Mouse (Mus musculus): ENCODE measurements around the gene Fance. TPM values are rescaled to one million over a fixed set of nuclear protein-coding genes. Genes with fewer than 3 reads are reported as not detected.
A peak's percentile ranks its signal among the peaks of the same experiment; 100 is the strongest.

The Fance gene
- polyA plus RNA-seq (2012; fragmentation: generic; extraction: Trizol) = 28.5 TPM

GRCm38 (mm10) chr17:28313212-28313879, at the start of gene Fance:
Gene Fance, plus strand, starts transcription at chr17:28313519.
- peak within 1 kb of the TSS; percentile 62 for H3ac ChIP-seq (ENCODE audit: control insufficient read depth, insufficient read length)
- peak within 1 kb of the TSS; percentile 78 for H3K4me2 ChIP-seq (ENCODE audit: low read depth)
- TF ChIP-seq POLR2A (IDR thresholded peaks at IDR 0.05; ENCODE audit: insufficient read length, low read depth) = peak; percentile 93
- no peak for TF ChIP-seq TCF12 (IDR thresholded peaks at IDR 0.05; ENCODE audit: insufficient read depth, poor library complexity, severe bottlenecking)
- TF ChIP-seq MYOG (IDR thresholded peaks at IDR 0.05; ENCODE audit: control insufficient read depth in 1 of 3, insufficient read depth in 1 of 3, insufficient read length in 2 of 3, low read depth in 2 of 3) = no peak
- TF ChIP-seq POLR2AphosphoS2 (IDR thresholded peaks at IDR 0.05; ENCODE audit: insufficient read length, low read depth) = peak; percentile 90
- no peak for TF ChIP-seq E2F4 (IDR thresholded peaks at IDR 0.05; ENCODE audit: insufficient read depth)
- no peak for TF ChIP-seq CEBPB (IDR thresholded peaks at IDR 0.05; ENCODE audit: insufficient read depth, poor library complexity, severe bottlenecking)
- H3K79me2 ChIP-seq (ENCODE audit: control insufficient read depth, insufficient read depth) = peaks cover 15% of the 10 kb centered on the region
- H3K4me3 ChIP-seq = peak within 1 kb of the TSS; percentile 38
- H3K27me3 ChIP-seq (ENCODE audit: control insufficient read depth, insufficient read depth, insufficient read length) = no peaks in the 10 kb centered on the region
- no peaks in the 10 kb centered on the region for H3K36me3 ChIP-seq (ENCODE audit: control insufficient read depth, insufficient read depth)

- Histone ChIP-seq H3K4me3 (no peak overlapping the region), H3ac (ENCODE audit: control insufficient read depth, insufficient read length) (no peak overlapping the region), H3K36me3 (ENCODE audit: control insufficient read depth, insufficient read depth) (no peaks in the 10 kb centered on the region), H3K27me3 (ENCODE audit: control insufficient read depth, insufficient read depth, insufficient read length) (no peaks in the 10 kb centered on the region), H3K79me2 (ENCODE audit: control insufficient read depth, insufficient read depth) (peaks cover 33% of the 10 kb centered on the region), H3K4me2 (ENCODE audit: low read depth) (no peak overlapping the region)
- TF ChIP-seq MYOG (IDR thresholded peaks at IDR 0.05; ENCODE audit: control insufficient read depth in 1 of 3, insufficient read depth in 1 of 3, insufficient read length in 2 of 3, low read depth in 2 of 3) (no peak), USF1 (IDR thresholded peaks at IDR 0.05; ENCODE audit: low read depth) (no peak), MAX (IDR thresholded peaks at IDR 0.05; ENCODE audit: low read depth) (no peak), REST (IDR thresholded peaks at IDR 0.05; ENCODE audit: insufficient read depth, insufficient read length) (no peak), CEBPB (IDR thresholded peaks at IDR 0.05; ENCODE audit: insufficient read depth, poor library complexity, severe bottlenecking) (no peak), POLR2A (IDR thresholded peaks at IDR 0.05; ENCODE audit: insufficient read length, low read depth) (no peak), TCF3 (IDR thresholded peaks at IDR 0.05; ENCODE audit: insufficient read length, low read depth) (no peak), E2F4 (IDR thresholded peaks at IDR 0.05; ENCODE audit: insufficient read depth) (no peak), TCF12 (IDR thresholded peaks at IDR 0.05; ENCODE audit: insufficient read depth, poor library complexity, severe bottlenecking) (no peak), POLR2AphosphoS2 (IDR thresholded peaks at IDR 0.05; ENCODE audit: insufficient read length, low read depth) (no peak), SRF (IDR thresholded peaks at IDR 0.05; ENCODE audit: control insufficient read depth, insufficient read length, low read depth) (no peak), MYOD1 (IDR thresholded peaks at IDR 0.05; ENCODE audit: control insufficient read depth in 1 of 3, insufficient read length in 2 of 3, low read depth in 2 of 3) (no peak)
These were observed 46.1 kb upstream of the Fance start for GRCm38 (mm10) chr17:28267251-28267650.

- Histone ChIP-seq H3K27me3 (ENCODE audit: control insufficient read depth, insufficient read depth, insufficient read length) (no peaks in the 10 kb centered on the region), H3K4me2 (ENCODE audit: low read depth) (peak overlapping the region; percentile 1), H3ac (ENCODE audit: control insufficient read depth, insufficient read length) (no peak overlapping the region), H3K4me3 (no peak overlapping the region), H3K79me2 (ENCODE audit: control insufficient read depth, insufficient read depth) (peaks cover 24% of the 10 kb centered on the region), H3K36me3 (ENCODE audit: control insufficient read depth, insufficient read depth) (no peaks in the 10 kb centered on the region)
- TF ChIP-seq POLR2AphosphoS2 (IDR thresholded peaks at IDR 0.05; ENCODE audit: insufficient read length, low read depth) (no peak), MYOD1 (IDR thresholded peaks at IDR 0.05; ENCODE audit: control insufficient read depth in 1 of 3, insufficient read length in 2 of 3, low read depth in 2 of 3) (peak in 1 of 3 experiments; percentile 32)
These were observed 43.2 kb upstream of the Fance start for GRCm38 (mm10) chr17:28270165-28270564.

- no peaks in the 10 kb centered on the region for H3K27me3 ChIP-seq (ENCODE audit: control insufficient read depth, insufficient read depth, insufficient read length)
- TF ChIP-seq E2F4 (IDR thresholded peaks at IDR 0.05; ENCODE audit: insufficient read depth) (no peak), TCF3 (IDR thresholded peaks at IDR 0.05; ENCODE audit: insufficient read length, low read depth) (no peak), TCF12 (IDR thresholded peaks at IDR 0.05; ENCODE audit: insufficient read depth, poor library complexity, severe bottlenecking) (no peak), POLR2AphosphoS2 (IDR thresholded peaks at IDR 0.05; ENCODE audit: insufficient read length, low read depth) (no peak), USF1 (IDR thresholded peaks at IDR 0.05; ENCODE audit: low read depth) (no peak), MAX (IDR thresholded peaks at IDR 0.05; ENCODE audit: low read depth) (no peak), CEBPB (IDR thresholded peaks at IDR 0.05; ENCODE audit: insufficient read depth, poor library complexity, severe bottlenecking) (no peak), MYOG (IDR thresholded peaks at IDR 0.05; ENCODE audit: control insufficient read depth in 1 of 3, insufficient read depth in 1 of 3, insufficient read length in 2 of 3, low read depth in 2 of 3) (no peak), REST (IDR thresholded peaks at IDR 0.05; ENCODE audit: insufficient read depth, insufficient read length) (no peak), SRF (IDR thresholded peaks at IDR 0.05; ENCODE audit: control insufficient read depth, insufficient read length, low read depth) (no peak), POLR2A (IDR thresholded peaks at IDR 0.05; ENCODE audit: insufficient read length, low read depth) (no peak), MYOD1 (IDR thresholded peaks at IDR 0.05; ENCODE audit: control insufficient read depth in 1 of 3, insufficient read length in 2 of 3, low read depth in 2 of 3) (no peak)
- peaks cover 20% of the 10 kb centered on the region for H3K79me2 ChIP-seq (ENCODE audit: control insufficient read depth, insufficient read depth)
- H3K4me2 ChIP-seq (ENCODE audit: low read depth) = no peak overlapping the region
- H3K4me3 ChIP-seq = no peak overlapping the region
- no peak overlapping the region for H3ac ChIP-seq (ENCODE audit: control insufficient read depth, insufficient read length)
- no peaks in the 10 kb centered on the region for H3K36me3 ChIP-seq (ENCODE audit: control insufficient read depth, insufficient read depth)
These were observed 41.6 kb upstream of the Fance start for GRCm38 (mm10) chr17:28271537-28272266.

All from myocyte (in vitro differentiated cells).